Mouse (Mus musculus): ENCODE measurements around the gene Ghdc. TPM values are rescaled to one million over a fixed set of nuclear protein-coding genes. Genes with fewer than 3 reads are reported as not detected.

The Ghdc gene
- polyA plus RNA-seq, 1 experiment from 2014 or later = 1.9 TPM

DNA sequence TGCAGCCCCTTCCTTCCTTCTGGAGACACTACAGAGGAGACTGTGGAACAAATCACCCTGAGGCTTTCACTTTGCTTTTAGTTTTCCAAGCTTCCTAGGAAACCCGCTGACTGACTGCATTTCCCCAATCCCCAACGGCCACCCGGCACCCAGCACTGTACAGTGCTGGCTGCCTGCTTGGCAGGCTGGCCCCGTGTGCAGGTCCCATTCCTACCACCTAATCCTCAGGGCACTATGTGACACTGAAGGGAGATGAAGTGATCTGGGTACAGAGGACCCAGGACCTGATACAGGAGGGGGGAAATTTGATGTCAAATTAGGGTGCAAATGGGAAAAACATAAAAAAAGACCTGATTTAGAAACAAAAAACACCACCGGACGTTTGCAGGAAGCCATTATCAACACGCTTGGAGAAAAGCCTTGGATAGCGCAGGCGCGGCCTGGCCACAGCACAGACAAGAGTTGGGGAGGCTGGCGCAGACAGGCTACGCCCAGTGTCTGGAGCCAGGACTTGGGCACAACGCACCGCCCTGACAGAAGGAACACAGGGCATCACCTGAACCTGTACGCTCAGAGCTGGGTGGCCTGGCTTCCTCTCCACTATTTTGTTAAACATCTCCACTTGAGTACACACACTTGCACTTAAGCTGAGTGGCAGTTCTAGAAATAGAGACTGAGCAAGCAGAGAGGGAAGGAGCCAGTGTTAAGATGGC lies 11.2 kb upstream of the Ghdc start:
- ATAC-seq = no peak
- Histone ChIP-seq H3K36me3 (ENCODE audit: poor library complexity, severe bottlenecking) (peaks cover 17% of the 10 kb centered on the region), H3K27ac (no peak overlapping the region), H3K4me1 (no peaks in the 10 kb centered on the region), H3K4me3 (no peak overlapping the region), H3K9ac (no peak overlapping the region), H3K27me3 (no peaks in the 10 kb centered on the region), H3K4me2 (no peak overlapping the region), H3K9me3 (replicated peaks) (no peaks in the 10 kb centered on the region)
- 90% methylated on average over 15 of the region's 15 CpGs for WGBS

DNA sequence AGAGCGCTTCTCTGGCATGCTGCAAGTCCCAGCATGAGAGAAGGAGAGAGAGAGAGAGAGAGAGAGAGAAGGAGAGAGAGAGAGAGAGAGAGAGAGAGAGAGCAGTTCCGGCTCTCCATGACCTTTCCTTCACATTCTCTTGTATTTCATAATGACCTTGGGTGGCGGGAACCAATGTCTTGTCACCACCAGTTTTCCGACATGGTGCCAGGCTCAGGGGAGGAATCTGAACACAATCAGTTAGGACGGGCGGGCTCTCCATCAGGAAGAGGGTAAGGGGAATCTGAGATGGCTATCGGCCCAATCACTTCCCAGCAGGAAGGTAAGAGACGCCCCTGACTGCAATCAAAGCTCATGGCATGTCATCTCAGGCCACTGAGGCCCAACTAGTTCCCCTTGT lies 9.5 kb upstream of the Ghdc start:
- Histone ChIP-seq H3K27me3 (no peaks in the 10 kb centered on the region), H3K4me3 (no peak overlapping the region), H3K4me2 (no peak overlapping the region), H3K27ac (no peak overlapping the region; the same call in 1 of the 2 replicates), H3K4me1 (no peaks in the 10 kb centered on the region), H3K36me3 (ENCODE audit: poor library complexity, severe bottlenecking) (peaks cover 17% of the 10 kb centered on the region), H3K9ac (no peak overlapping the region), H3K9me3 (replicated peaks) (no peaks in the 10 kb centered on the region)
- no peak for ATAC-seq
- 79% methylated on average over 8 of the region's 8 CpGs for WGBS

DNA sequence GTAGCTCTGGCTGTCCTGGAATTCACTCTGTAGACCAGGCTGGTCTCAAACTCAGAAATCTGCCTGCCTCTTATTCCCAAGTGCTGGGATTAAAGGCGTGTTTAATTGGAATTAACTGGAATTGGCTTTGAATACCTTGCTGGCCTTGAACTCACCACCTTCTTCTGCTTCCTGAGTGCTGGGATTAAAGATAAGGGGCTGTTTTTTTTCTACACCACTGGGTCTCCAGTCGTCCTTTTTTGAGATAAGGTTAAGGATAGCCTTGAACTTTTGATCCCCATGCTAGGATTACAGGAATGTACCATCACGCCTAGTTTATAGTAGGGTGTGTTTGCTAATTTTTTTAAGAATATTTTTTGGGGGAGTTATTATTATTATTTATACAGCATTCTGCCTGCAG lies 7.3 kb upstream of the Ghdc start:
- Histone ChIP-seq H3K27me3 (no peaks in the 10 kb centered on the region), H3K27ac (no peak overlapping the region), H3K4me1 (no peaks in the 10 kb centered on the region), H3K9ac (no peak overlapping the region), H3K4me3 (no peak overlapping the region), H3K9me3 (replicated peaks) (no peaks in the 10 kb centered on the region), H3K36me3 (ENCODE audit: poor library complexity, severe bottlenecking) (peaks cover 10% of the 10 kb centered on the region), H3K4me2 (no peak overlapping the region)
- WGBS = 81% methylated on average over 3 of the region's 3 CpGs
- no peak for ATAC-seq

DNA sequence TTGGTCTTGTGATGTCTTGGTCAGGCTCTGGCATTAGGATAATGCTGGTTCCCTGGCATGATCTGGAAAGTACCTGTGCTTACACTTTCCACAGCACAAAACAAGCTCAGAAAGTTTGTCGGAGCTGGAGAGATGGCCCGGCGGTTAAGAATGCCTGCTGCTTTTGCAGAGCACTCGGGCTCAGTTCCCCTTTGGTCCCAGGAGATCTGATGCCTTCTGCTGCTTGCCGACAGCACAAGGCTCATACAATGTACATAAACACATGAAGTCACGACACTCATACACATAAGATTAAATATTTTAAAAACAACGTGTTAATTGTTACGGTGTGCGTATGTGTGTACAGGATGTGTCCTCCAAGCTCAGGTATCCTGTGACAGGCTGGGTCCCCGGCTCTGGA lies 5.2 kb upstream of the Ghdc start:
- WGBS = 87% methylated on average over 10 of the region's 10 CpGs
- no peak overlapping the region for H3K9ac ChIP-seq
- no peak overlapping the region for H3K27ac ChIP-seq
- no peaks in the 10 kb centered on the region for H3K36me3 ChIP-seq (ENCODE audit: poor library complexity, severe bottlenecking)
- H3K4me2 ChIP-seq = no peak overlapping the region
- no peak overlapping the region for H3K4me3 ChIP-seq
- no peaks in the 10 kb centered on the region for H3K4me1 ChIP-seq
- no peaks in the 10 kb centered on the region for H3K27me3 ChIP-seq
- ATAC-seq = no peak
- H3K9me3 ChIP-seq (replicated peaks) = no peaks in the 10 kb centered on the region

DNA sequence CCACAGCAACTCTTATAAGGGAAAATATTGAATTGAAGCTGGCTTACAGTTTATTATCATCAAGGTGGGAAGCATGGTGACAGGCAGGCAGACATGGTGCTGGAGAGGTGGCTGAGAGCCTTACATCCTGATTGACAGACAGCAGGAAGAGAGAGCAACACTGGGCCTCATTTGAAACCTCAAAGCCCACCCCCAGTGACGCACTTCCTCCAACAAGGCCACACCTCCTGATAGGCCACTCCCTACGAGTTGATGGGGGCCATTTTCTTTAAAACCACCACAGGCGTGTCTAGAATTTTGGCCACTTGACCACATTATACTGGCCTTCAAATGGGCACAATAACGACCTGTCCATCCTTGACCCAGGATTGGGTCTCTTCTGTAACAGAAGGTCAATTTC lies 3.5 kb upstream of the Ghdc start:
- Histone ChIP-seq H3K36me3 (ENCODE audit: poor library complexity, severe bottlenecking) (no peaks in the 10 kb centered on the region), H3K9me3 (replicated peaks) (no peaks in the 10 kb centered on the region), H3K4me2 (no peak overlapping the region), H3K9ac (no peak overlapping the region), H3K27ac (no peak overlapping the region), H3K4me1 (no peaks in the 10 kb centered on the region), H3K27me3 (no peaks in the 10 kb centered on the region), H3K4me3 (no peak overlapping the region)
- 81% methylated on average over 4 of the region's 4 CpGs for WGBS
- no peak for ATAC-seq

DNA sequence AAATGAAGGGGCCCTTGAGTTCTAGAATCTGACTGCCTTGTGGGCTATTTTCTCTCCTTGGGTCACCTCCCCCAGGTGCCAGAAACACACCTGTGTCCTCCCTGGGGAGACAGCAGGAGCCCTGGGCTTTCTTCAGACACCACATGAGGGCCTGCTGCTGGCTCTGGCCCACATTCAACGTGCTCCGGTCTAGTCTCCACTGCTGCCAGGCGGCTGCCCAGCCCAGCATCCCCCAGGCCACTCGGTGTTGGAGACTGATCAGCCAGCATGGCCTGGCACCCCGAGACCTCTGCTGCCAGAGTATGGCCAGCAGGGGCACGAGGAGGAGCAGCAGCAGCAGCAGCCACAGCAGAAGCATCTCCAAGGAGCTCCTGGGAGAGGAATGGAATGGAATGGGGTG lies 777 bp downstream of the Ghdc start:
- 68% methylated on average over 6 of the region's 6 CpGs for WGBS
- no peak overlapping the region for H3K27ac ChIP-seq
- H3K4me1 ChIP-seq = no peaks in the 10 kb centered on the region
- ATAC-seq = no peak
- H3K9ac ChIP-seq = no peak overlapping the region
- H3K4me3 ChIP-seq = peak overlapping the region; percentile 33
- H3K9me3 ChIP-seq (replicated peaks) = no peaks in the 10 kb centered on the region
- H3K27me3 ChIP-seq = no peaks in the 10 kb centered on the region
- H3K36me3 ChIP-seq (ENCODE audit: poor library complexity, severe bottlenecking) = no peaks in the 10 kb centered on the region
- peak overlapping the region; percentile 47 for H3K4me2 ChIP-seq

DNA sequence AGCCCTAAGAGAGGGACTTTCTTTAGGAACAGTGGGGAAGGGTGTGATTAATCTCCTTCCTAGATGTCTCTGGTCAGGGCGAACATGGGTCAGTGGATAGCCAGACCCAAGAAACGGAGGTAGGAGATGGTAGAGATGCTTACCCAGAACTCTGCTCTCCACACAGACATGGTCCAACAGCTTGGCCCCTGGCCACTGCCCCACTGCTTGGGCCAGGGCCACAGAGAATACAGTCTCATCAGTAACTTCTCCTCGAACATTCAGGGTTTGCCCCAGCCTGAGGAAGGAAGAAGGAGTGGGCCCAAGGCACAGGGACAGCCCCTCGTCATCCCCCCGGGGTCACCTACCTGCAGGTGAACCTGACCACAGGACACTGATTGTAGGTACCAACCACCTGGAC lies 2.9 kb downstream of the Ghdc start:
- 88% methylated on average over 5 of the region's 5 CpGs for WGBS
- Histone ChIP-seq H3K9ac (no peak overlapping the region), H3K4me2 (no peak overlapping the region), H3K4me3 (no peak overlapping the region), H3K27ac (no peak overlapping the region), H3K4me1 (no peaks in the 10 kb centered on the region), H3K36me3 (ENCODE audit: poor library complexity, severe bottlenecking) (no peaks in the 10 kb centered on the region), H3K9me3 (replicated peaks) (no peaks in the 10 kb centered on the region), H3K27me3 (no peaks in the 10 kb centered on the region)
- ATAC-seq = no peak

DNA sequence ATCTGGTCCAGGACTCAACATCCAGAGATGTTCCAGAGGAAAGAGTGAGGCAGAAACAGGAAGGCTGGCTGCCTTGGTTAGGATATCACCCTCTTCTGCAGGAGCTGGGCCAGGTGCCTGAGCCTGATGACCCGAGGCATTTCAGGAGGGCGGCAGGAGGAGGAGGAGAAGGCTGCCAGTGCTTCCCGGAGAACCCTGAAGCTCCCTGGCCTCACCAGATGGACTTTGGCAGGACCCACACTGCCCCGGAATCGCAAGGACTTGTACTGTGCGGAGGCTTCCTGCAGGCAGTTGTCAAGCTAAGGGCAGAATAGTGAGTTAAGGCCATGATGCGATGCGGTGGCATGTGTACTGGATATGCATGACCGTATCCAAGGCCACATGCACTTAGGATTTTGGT lies 4.0 kb downstream of the Ghdc start:
- Histone ChIP-seq H3K9me3 (replicated peaks) (no peaks in the 10 kb centered on the region), H3K9ac (no peak overlapping the region), H3K4me1 (peaks cover 6% of the 10 kb centered on the region), H3K27me3 (peaks cover 6% of the 10 kb centered on the region; the same call in 1 of the 2 replicates), H3K4me2 (no peak overlapping the region), H3K4me3 (no peak overlapping the region), H3K27ac (no peak overlapping the region), H3K36me3 (ENCODE audit: poor library complexity, severe bottlenecking) (no peaks in the 10 kb centered on the region)
- 83% methylated on average over 9 of the region's 9 CpGs for WGBS
- ATAC-seq = no peak

DNA sequence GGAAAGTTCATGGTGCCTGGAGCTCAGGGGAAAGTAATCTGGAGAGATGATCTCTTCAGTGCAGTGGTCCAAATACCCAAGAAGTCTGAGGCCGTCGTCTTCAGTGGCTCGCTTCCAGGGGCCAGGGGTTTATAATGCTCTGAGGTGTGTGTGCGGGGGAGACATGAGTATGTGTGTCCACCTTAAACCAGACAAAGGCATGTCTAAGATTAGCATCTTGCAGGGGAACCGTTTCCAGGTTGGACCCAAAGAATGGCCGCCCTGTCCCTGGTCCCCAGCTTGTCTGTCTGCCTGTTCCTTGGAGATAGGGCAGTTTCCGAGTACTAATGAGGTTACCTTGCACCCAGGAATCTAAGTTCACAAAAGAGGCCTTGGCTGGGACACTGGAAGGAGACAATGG lies 7.9 kb downstream of the Ghdc start, which contains the start of gene Hcrt:
Gene Hcrt (minus strand): TSS at position 101 of the 400 bp plus-strand sequence.
- Histone ChIP-seq H3K27me3 (peaks cover 25% of the 10 kb centered on the region), H3K9me3 (replicated peaks) (no peaks in the 10 kb centered on the region), H3K27ac (no peak within 1 kb of the TSS; the same call in 1 of the 2 replicates), H3K4me3 (peak within 1 kb of the TSS; percentile 45), H3K36me3 (ENCODE audit: poor library complexity, severe bottlenecking) (no peaks in the 10 kb centered on the region), H3K4me1 (peaks cover 23% of the 10 kb centered on the region), H3K9ac (peak within 1 kb of the TSS; percentile 62), H3K4me2 (peak within 1 kb of the TSS; percentile 70)
- WGBS = 87% methylated on average over 7 of the region's 7 CpGs
- ATAC-seq = no peak

DNA sequence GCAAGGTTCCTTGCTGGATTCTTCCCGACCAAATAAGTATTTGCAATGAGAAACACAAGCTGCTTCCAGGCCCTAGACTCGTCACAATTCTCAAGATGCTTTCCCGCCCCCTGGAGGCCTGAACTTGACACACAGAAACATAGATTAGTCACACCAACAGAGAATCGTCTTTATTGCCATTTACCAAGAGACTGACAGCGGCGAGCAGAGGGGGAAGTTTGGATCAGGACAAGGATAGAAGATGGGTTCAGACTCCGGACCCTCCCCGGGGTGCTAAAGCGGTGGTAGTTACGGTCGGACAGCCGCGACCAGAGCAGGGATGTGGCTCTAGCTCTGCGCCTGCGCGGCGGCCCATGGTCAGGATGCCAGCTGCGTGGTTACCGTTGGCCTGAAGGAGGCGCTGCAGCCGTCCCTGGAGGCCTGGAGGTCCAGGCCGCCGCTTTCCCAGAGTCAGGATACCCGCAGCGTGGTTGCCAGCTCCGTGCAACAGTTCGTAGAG lies 9.2 kb downstream of the Ghdc start:
- Histone ChIP-seq H3K27me3 (peaks cover 25% of the 10 kb centered on the region), H3K9ac (peak overlapping the region; percentile 62), H3K4me1 (peaks cover 23% of the 10 kb centered on the region), H3K4me2 (peak overlapping the region; percentile 70), H3K36me3 (ENCODE audit: poor library complexity, severe bottlenecking) (0 out of 2 replicates have a peak, but pooled peaks cover under 1% of the 10 kb centered on the region), H3K9me3 (replicated peaks) (no peaks in the 10 kb centered on the region), H3K27ac (no peak overlapping the region; the same call in 1 of the 2 replicates), H3K4me3 (peak overlapping the region; percentile 45)
- WGBS = under 1% methylated on average over 27 of the region's 27 CpGs
- peak; percentile 56 for ATAC-seq

DNA sequence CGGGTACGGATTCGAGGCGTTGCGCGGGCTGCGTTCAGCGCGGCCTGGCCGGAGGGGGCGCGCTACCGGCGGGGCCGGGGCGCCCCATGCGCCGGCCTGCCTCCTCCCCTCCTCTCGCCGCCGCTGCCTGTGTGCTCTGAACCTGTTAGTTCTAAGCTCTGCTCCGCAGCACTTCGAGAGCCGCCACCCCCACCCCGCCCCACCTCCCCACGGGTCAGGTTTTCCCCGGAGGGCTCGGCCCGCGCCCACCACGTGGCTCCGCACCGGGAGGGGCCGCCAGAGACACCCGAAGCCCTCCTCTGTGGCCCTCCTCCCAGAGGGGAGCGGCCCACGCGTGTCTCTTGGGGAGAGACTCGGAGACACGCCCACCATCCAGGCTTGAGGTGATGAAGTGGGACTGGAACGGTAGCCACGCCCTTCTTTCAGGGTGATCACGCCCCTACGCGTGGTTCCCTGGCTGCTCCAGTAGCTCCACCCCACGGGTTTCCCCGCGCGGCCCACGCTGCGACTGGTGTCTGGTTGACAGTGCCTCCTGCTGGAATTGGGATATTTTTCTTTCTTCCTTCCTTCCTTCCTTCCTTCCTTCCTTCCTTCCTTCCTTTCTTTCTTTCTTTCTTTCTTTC lies 11.0 kb downstream of the Ghdc start, which contains the start of gene Kcnh4:
Gene Kcnh4 (minus strand): TSS at position 332 of the 623 bp plus-strand sequence.
- H3K4me3 ChIP-seq = peak within 1 kb of the TSS; percentile 50
- H3K27me3 ChIP-seq = peaks cover 29% of the 10 kb centered on the region
- no peaks in the 10 kb centered on the region for H3K9me3 ChIP-seq (replicated peaks)
- H3K27ac ChIP-seq = peak within 1 kb of the TSS; percentile 40
- peaks cover 23% of the 10 kb centered on the region for H3K4me1 ChIP-seq
- H3K9ac ChIP-seq = peak within 1 kb of the TSS; percentile 68
- 0% methylated on average over 26 of the region's 51 CpGs for WGBS
- peaks cover 5% of the 10 kb centered on the region; the same call in 1 of the 2 replicates for H3K36me3 ChIP-seq (ENCODE audit: poor library complexity, severe bottlenecking)
- peak; percentile 69 for ATAC-seq
- peak within 1 kb of the TSS; percentile 77 for H3K4me2 ChIP-seq
